Mouse (Mus musculus) ES-E14 (cell line): Measurements from ENCODE around the gene Slc35b4. TPM values are rescaled to one million over a fixed set of nuclear protein-coding genes. Genes with fewer than 3 reads are reported as not detected.

ENCODE experiments used
- DNase-seq: peaks from one replicate; pipeline ENCODE4 v3.0.0-alpha.2; 2013; ENCODE audit warnings: low read depth, low spot score
- H3K27ac ChIP-seq: 2 replicates; pipeline ENCODE4 v1.5.1; 2012; ENCODE audit warnings: low read depth, mild to moderate bottlenecking, low read length, moderate library complexity, mixed read lengths; ENCODE audit not compliant: poor library complexity, insufficient read depth, severe bottlenecking
- H3K36me3 ChIP-seq: 2 replicates; pipeline ENCODE4 v1.6.1; 2012; ENCODE audit warnings: mild to moderate bottlenecking, low read length, moderate library complexity, mixed read lengths; ENCODE audit not compliant: control insufficient read depth, poor library complexity, insufficient read depth, severe bottlenecking
- H3K4me1 ChIP-seq, 2 experiments: fragments of 150-350 bp in 1 of 2; sonication (generic) in 1 of 2; 2 replicates each; pipeline ENCODE4 v1.6.1; 2012; ENCODE audit warnings: low read length in 2 of 2, mild to moderate bottlenecking in 1 of 2, mixed read lengths in 1 of 2; ENCODE audit not compliant: control insufficient read depth in 2 of 2, insufficient read depth in 2 of 2, poor library complexity in 1 of 2
- H3K4me3 ChIP-seq, 2 experiments: fragments of 150-350 bp in 1 of 2; sonication (generic) in 1 of 2; 2 replicates each; pipeline ENCODE4 v1.5.1; 2012; ENCODE audit warnings: low read length in 2 of 2, low read depth in 1 of 2, mild to moderate bottlenecking in 1 of 2, mixed read lengths in 1 of 2; ENCODE audit not compliant: insufficient read depth in 1 of 2, poor library complexity in 1 of 2, severe bottlenecking in 1 of 2
- H3K9ac ChIP-seq: 2 replicates; pipeline ENCODE4 v1.6.1; 2012; ENCODE audit warnings: low read depth, mild to moderate bottlenecking, low read length, mixed read lengths; ENCODE audit not compliant: poor library complexity, insufficient read depth, severe bottlenecking
- H3K9me3 ChIP-seq: fragments of 150-350 bp; sonication (generic); 2 replicates; pipeline ENCODE4 v1.6.1; 2012; ENCODE audit warnings: low read depth, mild to moderate bottlenecking, low read length; ENCODE audit not compliant: control insufficient read depth, insufficient read depth
- CHD2 ChIP-seq: IDR thresholded peaks from 2 replicates; pipeline ENCODE4 v1.6.1; 2014; ENCODE audit warnings: mild to moderate bottlenecking, low read depth, low read length, inconsistent platforms
- HCFC1 ChIP-seq: IDR thresholded peaks from 2 replicates; pipeline ENCODE4 v1.6.1; 2012; ENCODE audit warnings: low read length, inconsistent platforms, borderline replicate concordance; ENCODE audit not compliant: insufficient read depth
- MAFK ChIP-seq: IDR thresholded peaks from 2 replicates; pipeline ENCODE4 v1.6.1; 2014; ENCODE audit warnings: mild to moderate bottlenecking, low read depth, low read length, inconsistent platforms; ENCODE audit not compliant: insufficient read depth
- ZC3H11A ChIP-seq: IDR thresholded peaks from 2 replicates; pipeline ENCODE4 v1.6.1; 2012; ENCODE audit warnings: low read depth, mild to moderate bottlenecking, inconsistent platforms, low read length, borderline replicate concordance
- ZNF384 ChIP-seq: IDR thresholded peaks from 2 replicates; pipeline ENCODE4 v1.6.1; 2012; ENCODE audit warnings: low read depth, low read length, inconsistent platforms
- in situ Hi-C, 2 experiments: fragments of 600-800 bp; cut with MboI; formaldehyde crosslinking; loops; one replicate each; pipeline ENCODE4 v1.15.1; 2025; ENCODE audit warnings: low sequenced_read_pairs in 2 of 2, inconsistent platforms in 1 of 2; ENCODE audit not compliant: unreplicated experiment in 2 of 2
- total RNA-seq: library from RNA; depleted of rRNA; stranded (reverse); fragments of 300-350 nt; gene quantifications from 2 replicates; pipeline ENCODE4 v1.2.3, GENCODE M21; 2012

Gene Slc35b4
- total RNA-seq, 1 experiment = 27.4 TPM

- Histone ChIP-seq H3K4me1 (peaks cover 7% of the 10 kb centered on the region in 2 experiments; a peak in 3 of 4 replicates), H3K4me3 (no peak overlapping the region), H3K36me3 (no peaks in the 10 kb centered on the region), H3K9ac (no peak overlapping the region), H3K9me3 (no peaks in the 10 kb centered on the region), H3K27ac (peak overlapping the region; percentile 99)
- in situ Hi-C loops = no loop called here
- no peak for TF ChIP-seq CHD2
- TF ChIP-seq MAFK = no peak
- no peak for TF ChIP-seq ZC3H11A
- no peak for TF ChIP-seq ZNF384
- TF ChIP-seq HCFC1 = no peak
- DNase-seq = no peak
Measured at GRCm38 (mm10) chr6:34189494-34189893, 12.6 kb upstream of the Slc35b4 start.

GRCm38 (mm10) chr6:34187986-34188599, 11.2 kb upstream of the Slc35b4 start:
- Histone ChIP-seq H3K4me1 (peaks cover 11 to 12% of the 10 kb centered on the region in 2 experiments; a peak in 3 of 4 replicates), H3K9ac (peak overlapping the region; percentile 27; the same call in 1 of the 2 replicates), H3K9me3 (no peaks in the 10 kb centered on the region), H3K4me3 (no peak overlapping the region), H3K27ac (peak overlapping the region; percentile 99), H3K36me3 (no peaks in the 10 kb centered on the region)
- in situ Hi-C loops = no loop called here
- DNase-seq = peak; percentile 53
- no peak for TF ChIP-seq ZNF384
- TF ChIP-seq ZC3H11A = no peak
- TF ChIP-seq HCFC1 = no peak

GRCm38 (mm10) chr6:34187273-34187863, 10.5 kb upstream of the Slc35b4 start:
- Histone ChIP-seq H3K4me3 (no peak overlapping the region), H3K27ac (peak overlapping the region; percentile 68), H3K9ac (no peak overlapping the region), H3K36me3 (no peaks in the 10 kb centered on the region), H3K4me1 (peaks cover 11 to 12% of the 10 kb centered on the region in 2 experiments; a peak in 3 of 4 replicates), H3K9me3 (no peaks in the 10 kb centered on the region)
- in situ Hi-C loops = no loop called here
- no peak for TF ChIP-seq ZNF384
- no peak for TF ChIP-seq HCFC1
- no peak for TF ChIP-seq MAFK
- no peak for TF ChIP-seq ZC3H11A
- TF ChIP-seq CHD2 = no peak
- peak; percentile 67 for DNase-seq

GRCm38 (mm10) chr6:34183326-34183725, 6.4 kb upstream of the Slc35b4 start:
- no peak overlapping the region for H3K27ac ChIP-seq
- in situ Hi-C loops = no loop called here
- no peaks in the 10 kb centered on the region for H3K9me3 ChIP-seq
- TF ChIP-seq CHD2 = no peak
- no peak for TF ChIP-seq MAFK
- no peak for TF ChIP-seq ZNF384
- no peak for TF ChIP-seq ZC3H11A
- no peak for TF ChIP-seq HCFC1
- DNase-seq = no peak
- H3K4me1 ChIP-seq = peaks cover 11 to 12% of the 10 kb centered on the region in 2 experiments; a peak in 3 of 4 replicates
- H3K36me3 ChIP-seq = no peaks in the 10 kb centered on the region
- no peak overlapping the region for H3K9ac ChIP-seq
- H3K4me3 ChIP-seq = no peak overlapping the region
